7 mouse cellular contexts compared by ENCODE assay signal in genomic region chr3:17848181-17848580, GRCm38 (mm10).
DNase-seq lines count a peak whose midpoint lies in the region; ATAC-seq and TF ChIP-seq lines count a peak whose summit lies in the region.

No protein-coding gene starts in this region.

- ATAC-seq in kidney, embryonic 15.5 days (replicated peaks; ENCODE audit: low FRiP score), result no peak
- peak; percentile 60; the same call in 1 of the 2 replicates for ATAC-seq in forebrain, embryonic 13.5 days
- no peak for ATAC-seq in stomach, postnatal 0 days (ENCODE audit: low FRiP score, low TSS enrichment)

- H3K9me3 ChIP-seq in kidney, embryonic 15.5 days (replicated peaks), result no peaks in the 10 kb centered on the region
- no peaks in the 10 kb centered on the region for H3K9me3 ChIP-seq in MEL (replicated peaks; ENCODE audit: insufficient read depth, low read length)
- H3K9me3 ChIP-seq in forebrain, embryonic 13.5 days (replicated peaks), result no peaks in the 10 kb centered on the region
- no peaks in the 10 kb centered on the region for H3K9me3 ChIP-seq in stomach, postnatal 0 days (ENCODE audit: control insufficient read depth, low read length)

- peak; percentile 11 for DNase-seq in kidney, postnatal 14 days
- peak; percentile 4 for DNase-seq in CD4-positive helper T cell, adult 2 months (ENCODE audit: low read depth, low spot score)
- peak; percentile 55 for DNase-seq in MEL (ENCODE audit: low read depth, low spot score)
- DNase-seq in stomach, postnatal 0 days (ENCODE audit: low spot score), result no peak
- DNase-seq in ovary, postnatal 14 days (ENCODE audit: low spot score), result no peak

- no peak overlapping the region for H3K9ac ChIP-seq in kidney, embryonic 15.5 days
- H3K9ac ChIP-seq in MEL (ENCODE audit: control insufficient read depth, low read depth, low read length, poor library complexity, severe bottlenecking), result no peak overlapping the region
- H3K9ac ChIP-seq in forebrain, embryonic 13.5 days, result no peak overlapping the region
- H3K9ac ChIP-seq in stomach, postnatal 0 days (ENCODE audit: low read length), result no peak overlapping the region

- no peak overlapping the region for H3K4me3 ChIP-seq in kidney, embryonic 15.5 days (replicated peaks)
- no peak overlapping the region for H3K4me3 ChIP-seq in MEL (ENCODE audit: control insufficient read depth in 1 of 2, insufficient read depth in 1 of 2, low read depth in 2 of 2, low read length in 2 of 2)
- H3K4me3 ChIP-seq in forebrain, embryonic 13.5 days, result no peak overlapping the region
- no peak overlapping the region for H3K4me3 ChIP-seq in stomach, postnatal 0 days (ENCODE audit: low read depth, low read length)

- no peak for TF ChIP-seq EP300 in MEL (IDR thresholded peaks at IDR 0.05; ENCODE audit: low read depth in 1 of 2, low read length in 2 of 2)
- no peak for TF ChIP-seq EP300 in stomach, postnatal 0 days (optimal IDR thresholded peaks at IDR 0.05)

- TF ChIP-seq POLR2A in MEL (IDR thresholded peaks at IDR 0.05; ENCODE audit: control insufficient read depth in 1 of 2, insufficient read depth in 1 of 2, low read depth in 1 of 2, low read length in 2 of 2, poor library complexity in 1 of 2), result no peak

- no peak overlapping the region for H3K27ac ChIP-seq in kidney, embryonic 15.5 days
- no peak overlapping the region for H3K27ac ChIP-seq in MEL (ENCODE audit: control insufficient read depth, low read depth, low read length)
- H3K27ac ChIP-seq in forebrain, embryonic 13.5 days, result no peak overlapping the region
- H3K27ac ChIP-seq in stomach, postnatal 0 days (replicated peaks), result no peak overlapping the region

- TF ChIP-seq CTCF in MEL (IDR thresholded peaks at IDR 0.05 in 2 of 3, conservative IDR thresholded peaks at IDR 0.05 in 1 of 3; ENCODE audit: control insufficient read depth in 1 of 3, insufficient read depth in 1 of 3, low read depth in 2 of 3, low read length in 3 of 3, poor library complexity in 1 of 3, severe bottlenecking in 1 of 3), result peak in 2 of 3 experiments; percentile 48 to 50; a peak in 4 of 6 replicates
- TF ChIP-seq CTCF in stomach, postnatal 0 days (IDR thresholded peaks at IDR 0.05; ENCODE audit: low read depth), result peak; percentile 70

- peak; percentile 7 for TF ChIP-seq RAD21 in MEL (IDR thresholded peaks at IDR 0.05; ENCODE audit: low read depth, low read length)

- H3K79me2 ChIP-seq in MEL (ENCODE audit: control insufficient read depth, insufficient read depth, low read length, poor library complexity), result no peaks in the 10 kb centered on the region

- no peaks in the 10 kb centered on the region for H3K27me3 ChIP-seq in kidney, embryonic 15.5 days
- H3K27me3 ChIP-seq in MEL (ENCODE audit: control insufficient read depth in 1 of 2, insufficient read depth in 2 of 2, low read length in 2 of 2), result no peaks in the 10 kb centered on the region
- H3K27me3 ChIP-seq in forebrain, embryonic 13.5 days, result no peaks in the 10 kb centered on the region
- H3K27me3 ChIP-seq in stomach, postnatal 0 days (ENCODE audit: control insufficient read depth, insufficient read depth, low read length), result no peaks in the 10 kb centered on the region

- no peaks in the 10 kb centered on the region for H3K4me1 ChIP-seq in kidney, embryonic 15.5 days
- no peaks in the 10 kb centered on the region for H3K4me1 ChIP-seq in MEL (ENCODE audit: control insufficient read depth in 1 of 2, insufficient read depth in 2 of 2, low read length in 2 of 2)
- H3K4me1 ChIP-seq in forebrain, embryonic 13.5 days, result no peaks in the 10 kb centered on the region
- no peaks in the 10 kb centered on the region for H3K4me1 ChIP-seq in stomach, postnatal 0 days (replicated peaks; ENCODE audit: control insufficient read depth, insufficient read depth)

- no peak overlapping the region for H3K4me2 ChIP-seq in kidney, embryonic 15.5 days
- H3K4me2 ChIP-seq in forebrain, embryonic 13.5 days, result no peak overlapping the region
- no peak overlapping the region for H3K4me2 ChIP-seq in stomach, postnatal 0 days (replicated peaks; ENCODE audit: low read depth)

- no peaks in the 10 kb centered on the region for H3K36me3 ChIP-seq in kidney, embryonic 15.5 days
- no peaks in the 10 kb centered on the region for H3K36me3 ChIP-seq in MEL (ENCODE audit: control insufficient read depth in 1 of 2, insufficient read depth in 2 of 2, low read length in 2 of 2)
- H3K36me3 ChIP-seq in forebrain, embryonic 13.5 days (ENCODE audit: poor library complexity, severe bottlenecking), result no peaks in the 10 kb centered on the region
- H3K36me3 ChIP-seq in stomach, postnatal 0 days (ENCODE audit: control insufficient read depth, insufficient read depth, low read length), result no peaks in the 10 kb centered on the region

TF ChIP-seq in MEL, 35 proteins besides CTCF, POLR2A, EP300 and RAD21:
- TF ChIP-seq SMC3 (IDR thresholded peaks at IDR 0.05; ENCODE audit: low read depth, low read length) (peak; percentile 26), MAX (IDR thresholded peaks at IDR 0.05; ENCODE audit: low read length) (no peak), MEF2A (IDR thresholded peaks at IDR 0.05; ENCODE audit: extremely low read depth, insufficient replicate concordance, low read depth, low read length, poor library complexity, severe bottlenecking) (no peak), MYC (IDR thresholded peaks at IDR 0.05; ENCODE audit: low read depth, low read length) (no peak), NELFE (IDR thresholded peaks at IDR 0.05; ENCODE audit: low read depth, low read length) (no peak), USF1 (IDR thresholded peaks at IDR 0.05; ENCODE audit: low read depth, low read length) (no peak), RCOR1 (IDR thresholded peaks at IDR 0.05; ENCODE audit: low read depth, low read length) (no peak), SIN3A (IDR thresholded peaks at IDR 0.05; ENCODE audit: low read length) (no peak)

Comparison
In these comparisons a context has a peak if more than half of its experiments do, and no peak if none do; other contexts are left out.
1. DNase-seq: peak in kidney, postnatal 14 days (single experiment), CD4-positive helper T cell, adult 2 months (single experiment) and MEL (single experiment); none in stomach, postnatal 0 days (single experiment) and ovary, postnatal 14 days (single experiment).